Mouse (Mus musculus): ENCODE measurements around the gene Sbf1.

The Sbf1 gene

GRCm38 (mm10) chr15:89282546-89282945 is 32.6 kb downstream of the Sbf1 start:
- no peak for DNase-seq (ENCODE audit: low spot score)

- no peak for DNase-seq (ENCODE audit: low spot score)
These were observed 37.7 kb downstream of the Sbf1 start for GRCm38 (mm10) chr15:89277366-89277765.

GRCm38 (mm10) chr15:89275497-89275896 is 39.6 kb downstream of the Sbf1 start:
- DNase-seq (ENCODE audit: low spot score), result no peak

GRCm38 (mm10) chr15:89264485-89264884 is 50.6 kb downstream of the Sbf1 start:
- no peak for DNase-seq (ENCODE audit: low spot score)

GRCm38 (mm10) chr15:89258997-89259396 is 56.1 kb downstream of the Sbf1 start:
- DNase-seq (ENCODE audit: low spot score), result no peak

GRCm38 (mm10) chr15:89255330-89255729 is 59.8 kb downstream of the Sbf1 start:
- DNase-seq (ENCODE audit: low spot score), result peak; percentile 29

GRCm38 (mm10) chr15:89249063-89249462 is 66.0 kb downstream of the Sbf1 start:
- DNase-seq (ENCODE audit: low spot score), result no peak

- no peak for DNase-seq (ENCODE audit: low spot score)
These were observed 74.1 kb downstream of the Sbf1 start for GRCm38 (mm10) chr15:89241025-89241424.

GRCm38 (mm10) chr15:89239751-89240392 is 75.2 kb downstream of the Sbf1 start:
- DNase-seq (ENCODE audit: low spot score), result no peak

All from testis, postnatal 14 days (tissue).